Mouse (Mus musculus): ENCODE data around the gene Pcbd1. TPM values are rescaled to one million over a fixed set of nuclear protein-coding genes. Genes with fewer than 3 reads are reported as not detected.

Pcbd1 gene
- polyA plus RNA-seq, 1 experiment, result 21.0 TPM

DNA sequence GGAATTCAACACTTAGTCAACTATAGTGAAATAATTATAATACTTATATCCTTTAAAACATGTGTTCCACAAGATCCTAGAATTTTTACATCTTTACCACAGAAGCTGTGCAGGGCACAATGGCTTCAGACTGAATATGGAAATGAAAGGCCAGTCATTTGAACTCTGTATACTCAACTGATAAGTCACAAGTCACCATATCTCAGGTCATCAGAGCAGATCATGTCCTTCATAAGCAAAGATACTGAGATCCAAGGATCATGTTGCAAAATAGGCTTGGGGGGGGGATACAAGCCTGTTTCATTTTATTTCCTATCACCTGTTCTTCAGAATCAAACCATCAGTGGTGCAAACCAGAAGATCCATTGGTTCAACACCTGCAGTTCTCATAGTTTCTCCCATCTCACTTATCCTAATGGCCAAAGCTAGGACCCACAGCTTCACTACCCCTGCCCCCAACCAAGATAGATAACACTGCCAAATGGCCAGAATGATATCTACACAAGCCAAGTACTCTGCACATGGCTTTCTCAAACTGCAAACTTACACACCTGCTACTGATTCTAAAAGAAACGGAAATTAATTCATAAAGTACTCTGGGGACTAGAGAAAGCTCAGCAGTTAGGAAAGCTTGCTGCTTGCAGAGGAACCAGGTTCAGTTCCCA lies 39.7 kb downstream of the Pcbd1 start:
- TF ChIP-seq CTCF (IDR thresholded peaks at IDR 0.05; ENCODE audit: extremely low read depth, insufficient read length, insufficient replicate concordance, low read depth, low read length), result no peak
- no peak for TF ChIP-seq POLR2A (IDR thresholded peaks at IDR 0.05; ENCODE audit: low read depth, low read length)
- 84% methylated on average over 1 of the region's 1 CpGs for WGBS
- peak overlapping the region; percentile 52 for H3K27ac ChIP-seq (ENCODE audit: insufficient read depth, low read depth, low read length)
- H3K4me3 ChIP-seq (ENCODE audit: low read depth, low read length), result no peak overlapping the region
- H3K4me1 ChIP-seq (ENCODE audit: control insufficient read depth, insufficient read depth, insufficient read length, low read length), result peaks cover 8% of the 10 kb centered on the region; the same call in 1 of the 2 replicates
- H3K36me3 ChIP-seq (ENCODE audit: control insufficient read depth, insufficient read depth, low read length), result peaks cover 31% of the 10 kb centered on the region
- H3K27me3 ChIP-seq (ENCODE audit: control insufficient read depth, insufficient read depth, low read length), result no peaks in the 10 kb centered on the region

DNA sequence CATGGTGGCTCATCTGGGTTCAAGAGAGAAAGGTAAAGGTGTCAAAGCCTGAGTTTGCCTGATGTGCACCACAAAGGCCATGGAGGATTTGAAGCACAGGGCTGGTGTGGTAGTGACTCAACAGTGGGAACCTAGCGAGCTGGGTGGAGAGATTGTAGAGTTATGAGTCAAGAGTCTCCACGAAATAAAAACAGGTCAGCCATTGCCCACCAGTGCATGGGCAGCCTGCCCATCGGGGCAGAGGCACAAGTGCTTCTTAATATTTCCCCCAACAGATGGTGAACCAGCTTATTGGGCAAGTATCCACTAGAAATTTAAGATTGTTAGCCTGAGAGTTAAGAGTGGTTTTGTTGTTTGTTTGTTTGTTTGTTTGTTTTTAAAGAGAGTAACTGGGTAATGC lies 41.8 kb downstream of the Pcbd1 start:
- peaks cover 38% of the 10 kb centered on the region for H3K36me3 ChIP-seq (ENCODE audit: control insufficient read depth, insufficient read depth, low read length)
- peaks cover 8% of the 10 kb centered on the region; the same call in 1 of the 2 replicates for H3K4me1 ChIP-seq (ENCODE audit: control insufficient read depth, insufficient read depth, insufficient read length, low read length)
- H3K27me3 ChIP-seq (ENCODE audit: control insufficient read depth, insufficient read depth, low read length), result no peaks in the 10 kb centered on the region
- no peak for TF ChIP-seq POLR2A (IDR thresholded peaks at IDR 0.05; ENCODE audit: low read depth, low read length)
- no peak for TF ChIP-seq CTCF (IDR thresholded peaks at IDR 0.05; ENCODE audit: extremely low read depth, insufficient read length, insufficient replicate concordance, low read depth, low read length)
- H3K4me3 ChIP-seq (ENCODE audit: low read depth, low read length), result no peak overlapping the region
- peak overlapping the region; percentile 71 for H3K27ac ChIP-seq (ENCODE audit: insufficient read depth, low read depth, low read length)
- 82% methylated on average over 3 of the region's 3 CpGs for WGBS

DNA sequence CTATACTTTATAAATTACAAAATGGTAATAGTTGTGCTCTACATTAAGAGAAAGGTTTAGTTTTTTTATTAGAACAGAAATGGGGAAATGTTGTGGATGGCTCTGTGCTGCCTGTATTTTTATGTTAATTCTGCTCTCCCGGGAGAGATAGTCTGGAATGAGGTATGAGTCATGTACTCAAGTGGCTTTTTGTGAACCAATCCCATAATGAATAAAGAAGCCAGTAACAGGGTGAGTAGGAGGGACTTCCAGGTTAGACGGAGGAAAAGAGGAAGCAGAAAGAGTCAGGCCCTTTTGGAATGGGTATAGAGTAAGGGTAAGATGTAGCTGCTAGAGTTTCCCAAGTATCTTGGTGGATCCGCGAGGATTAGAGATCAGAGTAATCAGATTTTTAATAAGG lies 44.9 kb downstream of the Pcbd1 start:
- H3K27me3 ChIP-seq (ENCODE audit: control insufficient read depth, insufficient read depth, low read length), result no peaks in the 10 kb centered on the region
- TF ChIP-seq CTCF (IDR thresholded peaks at IDR 0.05; ENCODE audit: extremely low read depth, insufficient read length, insufficient replicate concordance, low read depth, low read length) (no peak), POLR2A (IDR thresholded peaks at IDR 0.05; ENCODE audit: low read depth, low read length) (no peak)
- no peak overlapping the region for H3K27ac ChIP-seq (ENCODE audit: insufficient read depth, low read depth, low read length)
- WGBS, result 73% methylated on average over 4 of the region's 4 CpGs
- H3K4me3 ChIP-seq (ENCODE audit: low read depth, low read length), result no peak overlapping the region
- peaks cover 8% of the 10 kb centered on the region; the same call in 1 of the 2 replicates for H3K4me1 ChIP-seq (ENCODE audit: control insufficient read depth, insufficient read depth, insufficient read length, low read length)
- H3K36me3 ChIP-seq (ENCODE audit: control insufficient read depth, insufficient read depth, low read length), result peaks cover 36% of the 10 kb centered on the region

DNA sequence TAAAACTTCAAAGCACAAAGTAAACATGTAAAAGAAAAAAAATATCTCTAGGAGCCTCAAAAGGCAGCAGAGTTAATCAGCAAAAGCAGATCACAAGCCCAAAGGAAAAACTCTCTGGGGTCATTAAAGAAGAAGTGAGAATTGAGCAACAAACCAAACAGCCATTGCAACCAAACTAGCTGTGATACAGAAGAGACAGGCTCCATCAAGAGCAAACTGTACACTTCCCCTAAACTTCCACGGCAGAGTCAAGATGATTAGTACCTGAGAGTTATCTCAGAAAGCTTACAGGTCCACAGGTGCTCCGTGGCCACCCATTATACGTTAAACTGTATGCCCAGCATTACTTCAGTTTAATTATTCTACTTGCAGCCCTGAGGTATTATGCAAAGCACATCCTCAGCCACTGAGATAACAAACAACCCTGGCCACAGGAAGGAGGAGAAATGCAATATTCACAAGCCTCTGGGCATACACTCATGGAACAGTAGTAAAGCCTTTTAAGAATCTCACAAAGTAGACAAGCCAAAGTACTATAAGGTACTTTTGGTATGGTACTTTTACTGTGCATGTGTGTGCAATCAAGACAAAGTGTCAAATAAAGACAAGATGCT lies 46.2 kb downstream of the Pcbd1 start:
- TF ChIP-seq CTCF (IDR thresholded peaks at IDR 0.05; ENCODE audit: extremely low read depth, insufficient read length, insufficient replicate concordance, low read depth, low read length), result no peak
- no peak for TF ChIP-seq POLR2A (IDR thresholded peaks at IDR 0.05; ENCODE audit: low read depth, low read length)
- WGBS, result 34% methylated on average over 3 of the region's 3 CpGs
- no peak overlapping the region; the same call in 1 of the 2 replicates for H3K27ac ChIP-seq (ENCODE audit: insufficient read depth, low read depth, low read length)
- H3K4me3 ChIP-seq (ENCODE audit: low read depth, low read length), result no peak overlapping the region
- peaks cover 6% of the 10 kb centered on the region; the same call in 1 of the 2 replicates for H3K4me1 ChIP-seq (ENCODE audit: control insufficient read depth, insufficient read depth, insufficient read length, low read length)
- no peaks in the 10 kb centered on the region for H3K27me3 ChIP-seq (ENCODE audit: control insufficient read depth, insufficient read depth, low read length)
- H3K36me3 ChIP-seq (ENCODE audit: control insufficient read depth, insufficient read depth, low read length), result peaks cover 37% of the 10 kb centered on the region

DNA sequence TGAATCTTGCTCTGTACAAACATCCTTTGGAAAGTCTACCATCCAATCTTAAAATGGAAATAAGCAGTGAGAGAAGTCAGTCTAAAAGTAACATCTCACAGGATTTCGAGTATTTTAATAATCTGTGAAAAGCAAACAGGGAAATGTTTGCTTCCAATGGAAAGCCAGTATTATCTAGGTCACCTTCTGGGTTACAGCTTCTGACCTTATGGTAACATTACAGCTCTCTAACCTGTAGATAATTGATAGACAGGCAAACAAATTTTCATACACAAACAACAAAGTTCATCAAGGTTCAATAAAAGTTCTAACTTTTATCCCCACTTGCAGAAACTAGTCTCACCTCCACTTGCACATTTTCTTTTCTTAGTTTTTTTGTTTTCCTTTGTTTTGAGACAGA lies 48.4 kb downstream of the Pcbd1 start:
- no peak overlapping the region for H3K4me3 ChIP-seq (ENCODE audit: low read depth, low read length)
- no peaks in the 10 kb centered on the region for H3K27me3 ChIP-seq (ENCODE audit: control insufficient read depth, insufficient read depth, low read length)
- WGBS, result 31% methylated on average over 1 of the region's 1 CpGs
- peaks cover 39% of the 10 kb centered on the region for H3K36me3 ChIP-seq (ENCODE audit: control insufficient read depth, insufficient read depth, low read length)
- H3K27ac ChIP-seq (ENCODE audit: insufficient read depth, low read depth, low read length), result no peak overlapping the region
- TF ChIP-seq CTCF (IDR thresholded peaks at IDR 0.05; ENCODE audit: extremely low read depth, insufficient read length, insufficient replicate concordance, low read depth, low read length) (no peak), POLR2A (IDR thresholded peaks at IDR 0.05; ENCODE audit: low read depth, low read length) (no peak)
- H3K4me1 ChIP-seq (ENCODE audit: control insufficient read depth, insufficient read depth, insufficient read length, low read length), result peaks cover 3% of the 10 kb centered on the region; the same call in 1 of the 2 replicates

DNA sequence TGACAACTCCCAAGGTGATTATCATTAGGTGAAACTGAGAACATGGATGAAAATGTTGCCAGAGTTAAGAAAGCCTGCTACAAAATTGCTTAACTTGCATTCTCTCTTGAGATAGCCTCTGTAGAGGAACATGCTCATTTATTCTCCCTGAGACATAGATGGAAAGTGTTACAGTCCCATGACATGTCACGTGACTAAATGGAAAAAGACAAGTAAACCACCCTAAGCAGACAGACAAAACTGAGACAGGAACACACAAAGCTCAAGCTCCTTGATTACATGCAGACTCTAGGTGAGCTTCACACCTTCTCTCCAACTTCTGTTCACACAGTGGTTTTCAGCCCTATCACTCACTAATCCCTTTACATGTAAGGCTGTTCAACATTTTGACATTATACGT lies 54.2 kb downstream of the Pcbd1 start:
- Histone ChIP-seq H3K27me3 (ENCODE audit: control insufficient read depth, insufficient read depth, low read length) (no peaks in the 10 kb centered on the region), H3K36me3 (ENCODE audit: control insufficient read depth, insufficient read depth, low read length) (peaks cover 22% of the 10 kb centered on the region), H3K27ac (ENCODE audit: insufficient read depth, low read depth, low read length) (peak overlapping the region; percentile 43), H3K4me1 (ENCODE audit: control insufficient read depth, insufficient read depth, insufficient read length, low read length) (peaks cover 6% of the 10 kb centered on the region; the same call in 1 of the 2 replicates), H3K4me3 (ENCODE audit: low read depth, low read length) (no peak overlapping the region)
- 77% methylated on average over 2 of the region's 2 CpGs for WGBS
- no peak for TF ChIP-seq POLR2A (IDR thresholded peaks at IDR 0.05; ENCODE audit: low read depth, low read length)

Other genes starting within 250 kb of the Pcbd1 start
- gene Sgpl1, start 58.4 kb downstream of the Pcbd1 start, polyA plus RNA-seq (2012; rRNA removed), result 18.0 and 137 TPM in 2 replicates
- gene Tbata, start 82.6 kb downstream of the Pcbd1 start, polyA plus RNA-seq (2012; rRNA removed), result not detected in 2 replicates
- gene Adamts14, start 184.1 kb downstream of the Pcbd1 start, polyA plus RNA-seq (2012; rRNA removed), result 1.3 and 1.8 TPM in 2 replicates
- 0.65 and 1.3 TPM in 2 replicates for gene Prf1, start 208.5 kb downstream of the Pcbd1 start, polyA plus RNA-seq (2012; rRNA removed)